Mouse (Mus musculus): ENCODE measurements around the gene Lyz2. TPM values are rescaled to one million over a fixed set of nuclear protein-coding genes. Genes with fewer than 3 reads are reported as not detected.
A peak's percentile ranks its signal among the peaks of the same experiment; 100 is the strongest.
"Not testable (repeated sequence)": the region's sequence is repeated elsewhere in the genome, so short reads cannot be mapped to it uniquely, and the experiment has no call there.

The Lyz2 gene
- 100 to 1,000 TPM; 145 to 223 TPM for total RNA-seq (2021)
- long read RNA-seq, experiment 1, transcript Lyz2-201 (4 exons, 1,316 nt), result major isoform, 106 of 112 reads
- long read RNA-seq, experiment 1, partial matches to known transcripts, result 5 of 112 reads
- long read RNA-seq, experiment 1, other reads (novel, unspliced or antisense), result 1 of 112 reads
- long read RNA-seq, experiment 2, transcript Lyz2-201 (4 exons, 1,316 nt), result major isoform, 117 of 123 reads
- long read RNA-seq, experiment 2, partial matches to known transcripts, result 5 of 123 reads
- long read RNA-seq, experiment 2, other reads (novel, unspliced or antisense), result 1 of 123 reads

DNA sequence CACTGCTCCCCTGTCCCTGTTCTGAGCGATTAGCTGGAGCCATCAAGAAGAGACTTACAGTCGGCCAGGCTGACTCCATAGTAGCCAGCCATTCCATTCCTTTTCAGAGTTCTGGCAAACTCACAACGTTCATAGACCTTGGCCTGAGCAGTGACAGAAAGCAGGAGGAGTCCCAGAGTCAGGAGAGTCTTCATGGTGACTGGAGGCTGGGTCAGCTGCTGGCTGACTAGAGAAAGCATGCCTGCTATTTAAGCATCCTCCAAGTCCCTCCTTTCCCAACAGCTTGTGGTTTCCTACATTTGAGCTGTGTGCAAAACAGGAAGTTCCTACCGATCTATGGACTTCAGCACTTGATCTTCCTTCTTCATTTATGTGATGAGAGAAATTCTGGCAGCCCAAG lies at the start of gene Lyz2:
Gene Lyz2, minus strand, starts transcription at position 273 of the 400 bp plus-strand sequence.
- DNase-seq, result peak; percentile 46 to 62

DNA sequence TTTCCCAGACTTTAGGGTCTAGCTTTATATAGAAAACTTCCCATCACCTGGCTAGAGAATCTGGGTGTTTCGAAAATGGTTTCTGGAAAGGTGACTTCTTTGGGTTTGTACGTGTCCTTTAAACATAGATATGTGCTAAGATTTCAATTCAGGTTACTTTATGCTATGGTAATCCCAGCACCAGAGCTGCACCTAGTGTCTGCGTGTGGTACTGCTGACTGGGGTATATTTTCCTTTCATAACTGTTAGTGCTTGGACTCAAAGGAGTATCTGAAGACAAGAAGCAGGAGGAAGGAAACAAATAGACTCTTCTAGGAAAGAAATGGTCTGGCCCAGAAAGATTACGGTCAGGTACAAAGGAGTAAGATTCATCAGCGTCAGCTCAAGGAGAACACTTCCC lies 48.4 kb upstream of the Lyz2 start:
- DNase-seq, result peak; percentile 45 to 52

GRCm38 (mm10) chr10:117323782-117324181 lies 41.7 kb upstream of the Lyz2 start:
- DNase-seq, result peak in 1 of 2 experiments; percentile 43

DNA sequence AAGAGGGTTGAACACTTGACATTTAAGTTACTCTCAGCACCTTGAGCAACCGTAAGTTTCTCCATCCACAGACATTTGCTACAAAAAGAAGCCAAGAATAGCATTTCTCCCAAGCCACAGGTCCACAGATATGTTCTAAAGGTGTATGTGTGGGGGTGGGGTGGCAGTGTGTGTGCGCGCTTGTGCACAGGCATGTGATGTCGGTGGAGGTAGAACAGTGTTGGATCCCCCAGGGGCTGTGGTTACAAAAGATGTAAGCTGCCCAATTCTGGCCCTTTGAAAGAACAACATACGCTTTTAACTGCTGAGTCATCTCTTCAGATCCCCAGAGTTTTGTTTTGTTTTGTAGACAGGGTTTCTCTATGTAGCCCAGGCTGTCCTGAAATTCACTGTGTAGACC lies 40.5 kb upstream of the Lyz2 start:
- DNase-seq, result no peak

DNA sequence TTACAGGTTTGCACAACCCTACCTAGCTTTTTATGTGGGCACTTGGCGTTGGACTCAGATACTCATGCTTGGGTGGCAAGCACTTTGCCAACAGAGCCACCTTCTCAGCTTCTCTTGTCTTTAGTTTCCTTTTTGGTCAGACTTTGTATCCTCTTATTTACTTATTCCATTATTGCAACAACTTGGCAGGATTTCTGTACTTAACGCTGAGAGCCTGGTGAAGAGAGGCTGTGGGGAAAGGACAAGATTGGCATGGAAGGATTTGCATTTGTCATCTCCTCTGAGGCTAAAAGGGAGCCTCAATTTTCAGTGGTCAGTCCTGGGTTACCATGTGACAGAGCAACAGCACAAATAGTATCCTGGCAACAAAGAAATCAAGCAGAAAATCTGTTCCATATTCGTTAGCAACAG lies 38.5 kb upstream of the Lyz2 start:
- no peak for DNase-seq

DNA sequence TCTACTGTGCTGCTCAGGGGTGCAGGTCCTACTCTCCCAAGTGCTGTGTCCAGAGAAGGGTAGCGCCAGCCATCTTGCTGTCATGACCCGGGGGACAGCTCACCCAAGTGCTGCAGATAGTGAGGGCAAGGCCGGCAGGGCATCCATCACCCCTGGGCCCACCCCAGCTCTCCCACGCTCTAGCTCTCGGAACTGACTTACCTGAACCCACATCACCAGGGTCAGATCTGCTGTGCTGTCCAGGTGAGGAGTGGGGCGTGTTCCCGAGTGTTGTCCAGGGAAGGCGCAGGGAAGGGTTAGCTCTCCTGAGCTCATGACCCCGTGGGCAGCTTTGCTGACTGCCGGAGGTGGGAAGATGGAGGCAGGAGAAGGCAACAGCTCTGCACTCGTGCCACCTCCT lies 34.3 kb upstream of the Lyz2 start:
- no peak for DNase-seq

DNA sequence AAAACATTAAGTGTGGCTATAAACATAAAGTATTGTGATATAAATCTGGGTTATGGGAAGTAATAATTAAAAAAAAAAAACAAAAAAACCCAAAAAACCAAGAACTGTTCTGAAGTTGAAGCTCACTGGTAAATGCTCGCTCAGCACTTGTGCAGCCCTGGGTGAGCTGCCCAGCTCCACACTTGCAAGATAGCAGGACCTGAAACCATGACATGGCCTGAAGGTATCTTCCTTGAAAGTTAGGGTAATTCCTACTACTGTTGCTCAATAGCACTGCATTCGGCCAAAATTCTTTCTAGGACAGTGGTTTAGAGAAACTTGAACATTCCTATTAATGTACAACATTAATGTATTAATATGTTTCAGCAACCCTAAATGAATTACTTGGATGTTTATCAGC lies 31.0 kb upstream of the Lyz2 start:
- DNase-seq, result no peak

DNA sequence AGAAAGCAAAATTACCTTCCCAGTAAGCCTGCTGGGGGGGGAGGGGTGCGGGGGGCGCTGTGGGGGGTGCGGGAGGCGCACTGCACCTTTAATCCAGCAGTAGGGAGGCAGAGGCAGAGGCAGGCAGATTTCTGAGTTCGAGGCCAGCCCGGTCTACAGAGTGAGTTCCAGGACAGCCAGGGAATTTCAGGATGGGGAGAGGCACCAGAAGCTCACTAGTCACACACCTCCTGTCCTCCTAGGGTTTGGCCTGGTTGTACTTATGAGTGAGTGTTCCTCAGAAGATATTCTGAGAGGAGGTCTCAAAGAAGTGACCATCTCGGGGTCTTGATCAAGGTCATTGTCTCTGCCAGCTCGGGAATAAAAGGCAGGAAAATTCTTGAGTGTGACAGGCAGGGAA lies 30.0 kb upstream of the Lyz2 start:
- no peak for DNase-seq

DNA sequence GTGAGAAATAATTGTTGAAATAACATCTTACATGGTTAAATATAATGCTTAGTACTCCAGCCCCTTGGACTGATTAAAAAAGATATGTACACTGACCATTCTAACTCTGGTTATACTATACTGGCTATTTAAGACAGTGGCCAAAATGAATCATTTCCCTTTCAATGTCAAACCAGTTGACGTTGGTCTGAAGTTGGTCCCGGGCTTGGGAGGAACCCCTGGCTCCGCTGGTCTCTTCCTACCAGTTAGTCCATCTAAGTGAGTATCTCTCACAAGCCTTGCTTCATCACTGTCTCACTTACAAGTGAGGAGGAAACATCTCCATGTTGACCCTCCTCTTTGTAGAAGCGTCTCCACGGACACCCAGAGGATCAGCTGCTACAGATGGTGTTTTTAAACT lies 22.2 kb upstream of the Lyz2 start:
- DNase-seq, result no peak

DNA sequence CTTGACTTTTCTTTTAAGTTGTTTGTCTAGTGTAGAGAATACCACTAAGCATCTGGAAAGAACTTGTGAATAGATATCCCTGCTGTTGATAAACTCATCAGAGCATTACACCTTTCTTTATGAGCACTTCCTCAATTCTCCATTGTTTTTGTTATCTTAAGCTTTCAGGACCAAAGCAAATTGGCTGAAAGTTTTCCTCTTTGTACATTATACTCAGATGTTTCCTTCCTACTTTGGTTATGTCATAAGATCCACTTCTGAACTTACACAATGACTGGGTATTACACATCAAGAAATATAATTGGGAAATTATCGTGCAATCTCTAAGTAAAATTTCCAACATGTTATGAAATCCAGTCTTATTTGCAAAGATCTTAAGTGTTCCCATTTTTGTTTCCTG lies 19.6 kb upstream of the Lyz2 start:
- no peak for DNase-seq

DNA sequence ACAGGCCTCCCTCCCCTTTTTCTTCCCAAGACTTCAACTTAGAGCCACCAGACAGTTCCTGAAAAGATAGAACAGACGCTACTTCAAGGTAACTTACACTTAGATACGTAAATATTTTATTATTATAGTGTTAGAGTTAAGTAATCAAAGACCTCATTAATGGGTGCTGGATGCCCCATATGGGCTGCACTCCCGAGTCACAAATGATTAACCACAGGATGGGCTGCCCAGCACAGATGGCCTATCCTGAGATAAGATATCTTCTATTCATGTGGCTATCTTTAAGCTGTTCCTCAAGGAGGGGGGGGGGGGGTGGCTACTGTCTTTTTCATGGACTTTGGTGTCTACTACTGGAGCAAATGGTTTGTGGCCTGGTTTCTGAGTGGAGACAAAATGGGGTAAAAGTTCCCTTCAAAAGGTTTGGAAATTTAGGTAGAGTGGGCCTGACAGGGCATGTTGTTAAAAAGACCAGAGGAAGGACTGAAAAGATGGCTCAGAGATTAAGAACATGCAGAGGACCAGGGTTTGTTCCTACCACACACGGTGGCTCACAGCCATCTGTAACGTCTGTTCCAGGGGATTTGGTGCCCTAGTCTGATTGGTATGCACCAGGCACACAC lies 17.9 kb upstream of the Lyz2 start:
- no peak for DNase-seq

DNA sequence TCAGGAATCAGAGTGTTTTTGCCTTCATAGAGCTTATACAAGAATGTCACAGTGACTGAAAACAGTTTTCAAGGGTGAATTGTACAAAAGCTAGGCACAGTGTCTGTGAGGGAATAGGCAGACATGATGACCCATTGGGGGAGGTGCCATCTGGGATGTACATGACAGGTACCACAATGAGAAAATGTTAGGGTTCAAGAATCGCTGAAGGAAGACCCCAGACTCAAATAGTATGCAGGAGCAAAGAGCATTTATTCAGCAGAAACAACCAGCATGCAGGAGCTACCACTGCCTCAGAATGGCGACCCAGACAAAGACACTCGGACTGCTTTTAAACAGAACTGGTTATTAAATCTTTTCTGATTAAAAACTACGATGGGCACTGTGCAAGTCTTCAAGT lies 17.0 kb upstream of the Lyz2 start:
- DNase-seq, result no peak

GRCm38 (mm10) chr10:117298336-117298735 lies 16.2 kb upstream of the Lyz2 start:
- DNase-seq, result no peak

DNA sequence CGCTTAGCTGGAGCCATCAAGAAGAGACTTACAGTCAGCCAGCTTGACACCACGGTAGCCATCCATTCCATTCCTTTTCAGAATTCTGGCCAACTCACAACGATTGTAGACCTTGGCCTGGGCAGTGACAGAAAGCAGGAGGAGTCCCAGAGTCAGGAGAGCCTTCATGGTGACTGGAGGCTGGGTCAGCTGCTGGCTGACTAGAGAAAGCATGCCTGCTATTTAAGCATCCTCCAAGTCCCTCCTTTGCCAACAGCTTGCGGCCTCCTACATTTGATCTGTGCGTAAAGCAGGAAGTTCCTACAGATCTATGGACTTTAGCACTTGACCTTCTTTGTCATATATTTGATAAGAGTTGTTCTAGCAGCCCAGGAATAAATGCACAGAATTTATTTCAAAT lies 10.6 kb upstream of the Lyz2 start, which contains the start of gene Lyz1:
Gene Lyz1, minus strand, starts transcription at position 198 of the 400 bp plus-strand sequence.
- peak in 1 of 2 experiments; percentile 53 for DNase-seq

DNA sequence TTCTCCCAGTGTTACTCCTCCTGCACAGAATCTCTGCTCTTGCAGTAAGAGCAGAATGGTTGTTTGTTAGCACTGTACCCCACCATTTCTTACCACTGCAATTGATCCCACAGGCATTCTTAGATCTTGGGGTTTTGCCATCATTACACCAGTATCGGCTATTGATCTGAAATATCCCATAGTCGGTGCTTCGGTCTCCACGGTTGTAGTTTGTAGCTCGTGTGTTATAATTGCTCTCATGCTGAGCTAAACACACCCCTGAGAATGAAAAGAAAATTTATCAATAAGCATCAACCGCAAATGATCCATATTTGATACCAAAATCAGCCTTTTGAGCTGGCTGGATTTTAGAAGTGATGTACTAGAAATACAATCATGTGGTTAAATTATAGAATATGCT lies 8.8 kb upstream of the Lyz2 start:
- not testable (repeated sequence) for DNase-seq

GRCm38 (mm10) chr10:117290046-117290870 lies 8.1 kb upstream of the Lyz2 start:
- no peak for DNase-seq

- DNase-seq, result not testable (repeated sequence)
Measured at GRCm38 (mm10) chr10:117289034-117289505, 6.9 kb upstream of the Lyz2 start.

DNA sequence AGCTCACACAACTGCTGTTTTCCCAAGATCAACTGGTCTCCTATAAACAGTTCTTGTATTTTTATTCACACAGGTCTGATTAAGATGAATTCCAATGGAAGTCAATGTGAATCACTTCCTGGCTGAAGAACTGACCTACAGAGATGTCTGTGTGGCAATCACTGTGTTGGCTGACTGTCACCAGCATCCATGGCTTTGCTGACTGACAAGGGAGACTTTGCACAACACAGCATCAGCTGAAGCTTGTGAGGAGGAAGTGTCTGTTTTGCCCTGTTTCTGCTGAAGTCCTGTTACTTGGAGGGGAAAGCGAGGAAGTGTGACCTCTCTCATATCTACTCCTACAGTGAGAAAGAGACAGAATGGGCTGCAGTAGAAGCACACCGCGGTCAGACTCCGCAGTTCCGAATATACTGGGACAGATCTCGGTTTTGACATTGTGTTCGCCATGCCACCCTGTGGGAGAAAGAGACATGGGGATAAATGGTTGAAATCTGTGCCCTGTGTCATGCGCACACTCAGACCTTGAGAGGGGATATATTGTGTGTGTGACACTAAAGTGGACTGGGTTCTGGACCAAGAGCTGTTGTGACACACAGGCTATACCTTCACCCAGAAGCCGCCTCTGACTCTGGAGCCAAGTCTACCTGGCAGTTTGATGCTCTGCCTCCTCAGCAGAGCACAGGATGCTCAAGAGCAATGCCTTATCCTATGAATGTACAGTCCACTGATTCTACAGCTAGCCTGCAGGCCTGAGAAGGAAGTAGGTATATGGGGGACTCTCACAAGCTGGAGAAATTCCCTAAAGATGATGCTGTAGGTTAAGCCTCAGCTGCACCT lies 6.3 kb upstream of the Lyz2 start:
- peak in 1 of 2 experiments; percentile 28 for DNase-seq

GRCm38 (mm10) chr10:117287226-117287850 lies 5.2 kb upstream of the Lyz2 start:
- DNase-seq, result no peak

DNA sequence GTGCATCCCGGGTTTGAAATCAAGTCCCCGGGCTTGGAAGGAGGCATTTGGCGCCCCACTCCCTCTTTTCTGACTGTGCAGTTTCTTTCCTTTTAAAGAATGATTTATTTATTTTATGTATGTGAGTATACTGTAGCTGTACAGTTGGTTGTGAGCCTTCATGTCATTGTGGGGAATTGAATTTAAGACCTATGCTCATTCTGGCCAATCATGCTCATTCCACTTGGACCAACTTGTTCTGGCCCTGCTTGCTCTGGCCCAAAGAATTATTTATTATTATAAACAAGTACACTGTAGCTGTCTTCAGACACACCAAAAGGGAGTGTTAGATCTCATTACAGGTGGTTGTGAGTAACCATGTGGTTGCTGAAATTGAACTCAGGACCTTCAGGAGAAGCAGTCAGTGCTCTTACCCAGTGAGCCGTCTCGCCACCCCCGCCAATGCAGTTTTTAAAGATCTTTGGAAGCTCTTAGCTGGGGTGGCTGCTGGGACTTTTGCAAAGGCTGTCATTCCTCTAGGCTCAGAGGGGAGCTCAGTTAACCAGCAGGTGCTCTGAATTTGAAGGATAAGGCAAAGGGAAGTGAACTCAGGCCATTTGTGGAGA lies 4.3 kb upstream of the Lyz2 start:
- no peak for DNase-seq

GRCm38 (mm10) chr10:117285584-117285983 lies 3.5 kb upstream of the Lyz2 start:
- not testable (repeated sequence) for DNase-seq

All from heart, adult 18-20 months (tissue).